In genomic region chr3:67036387-67037062, GRCm38 (mm10) we compare ENCODE assay signal across 25 mouse cellular contexts. TPM values are rescaled to one million over a fixed set of nuclear protein-coding genes. Genes with fewer than 3 reads are reported as not detected.
A peak's percentile ranks its signal among the peaks of the same experiment; 100 is the strongest.
DNase-seq lines count a peak whose midpoint lies in the region; ATAC-seq lines count a peak whose summit lies in the region.
"Had no signal": no experiment of that assay in that cellular context is flagged by ENCODE, and none has a peak within 500 bp of the region (broad histone marks: within the 10 kb centered on the region; RNA-seq: fewer than 3 reads in every experiment).

No protein-coding gene starts in this region.

- ATAC-seq in forebrain, embryonic 11.5 days (replicated peaks; ENCODE audit: low FRiP score) = peak; percentile 93
- no peak; the same call in 1 of the 2 replicates for ATAC-seq in forebrain, embryonic 16.5 days
- 0 out of 2 replicates have a peak, but pooled peaks have one; percentile 45 for ATAC-seq in midbrain, embryonic 15.5 days (replicated peaks)
- ATAC-seq: intestine, embryonic 15.5 days had no signal

- WGBS in forebrain, embryonic 11.5 days = 45% methylated on average over 6 of the region's 6 CpGs
- 28% methylated on average over 6 of the region's 6 CpGs for WGBS in forebrain, embryonic 16.5 days
- 68% methylated on average over 6 of the region's 6 CpGs for WGBS in midbrain, embryonic 15.5 days

- H3K9me3 ChIP-seq in forebrain, embryonic 11.5 days (ENCODE audit: control insufficient read depth, low read length) = no peaks in the 10 kb centered on the region
- no peaks in the 10 kb centered on the region for H3K9me3 ChIP-seq in forebrain, embryonic 16.5 days (ENCODE audit: control insufficient read depth, low read length)
- H3K9me3 ChIP-seq in midbrain, embryonic 15.5 days = no peaks in the 10 kb centered on the region
- H3K9me3 ChIP-seq: embryonic facial prominence, embryonic 12.5 days; heart, embryonic 10.5 days; intestine, embryonic 15.5 days; liver, embryonic 13.5 days had no signal

- peaks cover 24% of the 10 kb centered on the region for H3K27me3 ChIP-seq in forebrain, embryonic 11.5 days (ENCODE audit: control insufficient read depth, insufficient read depth, low read length)
- H3K27me3 ChIP-seq in forebrain, embryonic 16.5 days (replicated peaks; ENCODE audit: control insufficient read depth, insufficient read depth, low read length) = peaks cover 3% of the 10 kb centered on the region; the same call in 1 of the 2 replicates
- no peaks in the 10 kb centered on the region for H3K27me3 ChIP-seq in midbrain, embryonic 15.5 days (replicated peaks)
- H3K27me3 ChIP-seq: CH12.LX; embryonic facial prominence, embryonic 12.5 days; intestine, embryonic 15.5 days; limb, embryonic 13.5 days; liver, embryonic 13.5 days had no signal

- no peak for DNase-seq in forebrain, embryonic 11.5 days (ENCODE audit: low spot score)
- peak; percentile 31 for DNase-seq in Muller cell, postnatal 12 days (ENCODE audit: inconsistent ontology term)
- DNase-seq in forelimb bud, embryonic 11.5 days (ENCODE audit: low read depth, low spot score) = peak; percentile 43
- DNase-seq in frontal cortex, postnatal 36 days (ENCODE audit: low spot score in 2 of 2) = no peak
- DNase-seq in urinary bladder, adult 2 months (ENCODE audit: low spot score) = no peak
- no peak for DNase-seq in layer of hippocampus, adult 18-20 months (ENCODE audit: low spot score in 2 of 2)
- DNase-seq: adrenal gland, postnatal 36 days; cerebellum, adult 18-20 months; cerebellum, postnatal 25 days; gastrocnemius, postnatal 36 days; kidney, adult 9 months; kidney, postnatal 36 days; liver, embryonic 13.5 days; lung, embryonic 14.5 days; lung, postnatal 4 days; right cerebral cortex, postnatal 4 days had no signal

- H3K36me3 ChIP-seq in forebrain, embryonic 11.5 days (ENCODE audit: control insufficient read depth, insufficient read depth, low read length) = no peaks in the 10 kb centered on the region
- H3K36me3 ChIP-seq in forebrain, embryonic 16.5 days (ENCODE audit: control insufficient read depth, insufficient read depth) = no peaks in the 10 kb centered on the region
- H3K36me3 ChIP-seq in midbrain, embryonic 15.5 days (replicated peaks) = no peaks in the 10 kb centered on the region
- H3K36me3 ChIP-seq: embryonic facial prominence, embryonic 12.5 days; intestine, embryonic 15.5 days; liver, embryonic 13.5 days had no signal

- H3K4me3 ChIP-seq in forebrain, embryonic 11.5 days (ENCODE audit: low read depth, low read length) = no peak overlapping the region
- H3K4me3 ChIP-seq in forebrain, embryonic 16.5 days (replicated peaks; ENCODE audit: low read length) = no peak overlapping the region
- H3K4me3 ChIP-seq in midbrain, embryonic 15.5 days = no peak overlapping the region
- H3K4me3 ChIP-seq: embryonic facial prominence, embryonic 12.5 days; heart, embryonic 10.5 days; intestine, embryonic 15.5 days; limb, embryonic 13.5 days; liver, embryonic 13.5 days had no signal

- no peak overlapping the region for H3K4me2 ChIP-seq in forebrain, embryonic 11.5 days (ENCODE audit: low read depth, low read length, severe bottlenecking)
- no peak overlapping the region for H3K4me2 ChIP-seq in forebrain, embryonic 16.5 days (ENCODE audit: low read length)
- H3K4me2 ChIP-seq in midbrain, embryonic 15.5 days = no peak overlapping the region
- H3K4me2 ChIP-seq: embryonic facial prominence, embryonic 12.5 days; hindbrain, embryonic 14.5 days; intestine, embryonic 15.5 days; limb, embryonic 13.5 days; liver, embryonic 13.5 days; lung, embryonic 14.5 days had no signal

- H3K4me1 ChIP-seq in forebrain, embryonic 11.5 days (replicated peaks; ENCODE audit: control insufficient read depth, insufficient read depth, low read length) = no peaks in the 10 kb centered on the region
- no peaks in the 10 kb centered on the region for H3K4me1 ChIP-seq in forebrain, embryonic 16.5 days (replicated peaks; ENCODE audit: control insufficient read depth, insufficient read depth, low read length)
- H3K4me1 ChIP-seq in midbrain, embryonic 15.5 days = no peaks in the 10 kb centered on the region
- H3K4me1 ChIP-seq: embryonic facial prominence, embryonic 12.5 days; heart, embryonic 10.5 days; intestine, embryonic 15.5 days; limb, embryonic 13.5 days; liver, embryonic 13.5 days had no signal

- no peak overlapping the region for H3K9ac ChIP-seq in forebrain, embryonic 11.5 days (ENCODE audit: low read length)
- H3K9ac ChIP-seq in forebrain, embryonic 16.5 days (replicated peaks; ENCODE audit: low read depth, low read length) = no peak overlapping the region
- H3K9ac ChIP-seq in midbrain, embryonic 15.5 days = no peak overlapping the region
- H3K9ac ChIP-seq: embryonic facial prominence, embryonic 12.5 days; hindbrain, embryonic 14.5 days; intestine, embryonic 15.5 days; limb, embryonic 13.5 days; liver, embryonic 13.5 days; lung, embryonic 14.5 days had no signal

- H3K27ac ChIP-seq in forebrain, embryonic 11.5 days (ENCODE audit: low read depth, low read length) = no peak overlapping the region
- no peak overlapping the region for H3K27ac ChIP-seq in forebrain, embryonic 16.5 days (ENCODE audit: low read length)
- H3K27ac ChIP-seq in midbrain, embryonic 15.5 days = no peak overlapping the region
- H3K27ac ChIP-seq: embryonic facial prominence, embryonic 12.5 days; heart, embryonic 10.5 days; hindbrain, embryonic 14.5 days; intestine, embryonic 15.5 days; limb, embryonic 13.5 days; liver, embryonic 13.5 days; stomach, postnatal 0 days had no signal

RNA-seq across cellular contexts. Expression of gene Shox2, which starts 55.0 kb away (rescaled TPM):
- polyA plus RNA-seq in forebrain, embryonic 11.5 days (2014; fragmentation: Nextera tagmentation; extraction: Ambion mirVana) = 8.1 and 9.8 TPM in 2 replicates
- polyA plus RNA-seq in forebrain, embryonic 16.5 days (2015; fragmentation: Nextera tagmentation; extraction: Ambion mirVana) = 1.0 TPM in 2 replicates
- 56.1 and 58.6 TPM in 2 replicates for polyA plus RNA-seq in midbrain, embryonic 15.5 days (2015; fragmentation: Nextera tagmentation; extraction: Ambion mirVana)
- 0.15 TPM in 1 of 2 replicates, not detected in the other for polyA plus RNA-seq in urinary bladder, adult 2 months (2012; rRNA removed)
- under 1 TPM; 0.20 to 0.94 TPM for total RNA-seq in layer of hippocampus, adult 18-20 months (2021)

RNA-seq across cellular contexts. Expression of gene Rsrc1, which starts 55.3 kb away (rescaled TPM):
- polyA plus RNA-seq in forebrain, embryonic 11.5 days (2014; fragmentation: Nextera tagmentation; extraction: Ambion mirVana) = 42.3 and 44.6 TPM in 2 replicates
- polyA plus RNA-seq in forebrain, embryonic 16.5 days (2015; fragmentation: Nextera tagmentation; extraction: Ambion mirVana) = 24.3 and 26.3 TPM in 2 replicates
- polyA plus RNA-seq in midbrain, embryonic 15.5 days (2015; fragmentation: Nextera tagmentation; extraction: Ambion mirVana) = 38.8 and 39.3 TPM in 2 replicates
- polyA plus RNA-seq in urinary bladder, adult 2 months (2012; rRNA removed) = 8.0 and 13.2 TPM in 2 replicates
- 10 to 100 TPM; 40.7 to 42.0 TPM for total RNA-seq in layer of hippocampus, adult 18-20 months (2021)

Comparison
In these comparisons a context has a peak if more than half of its experiments do, and no peak if none do; other contexts are left out.
1. DNase-seq: peak in Muller cell, postnatal 12 days (single experiment) and forelimb bud, embryonic 11.5 days (single experiment); none in forebrain, embryonic 11.5 days (single experiment), frontal cortex, postnatal 36 days (0 of 2), urinary bladder, adult 2 months (single experiment) and layer of hippocampus, adult 18-20 months (0 of 2).